Mouse (Mus musculus): ENCODE results near the gene Olfr1183. TPM values are rescaled to one million over a fixed set of nuclear protein-coding genes. Genes with fewer than 3 reads are reported as not detected.
"Not testable (repeated sequence)": the region's sequence is repeated elsewhere in the genome, so short reads cannot be mapped to it uniquely, and the experiment has no call there.

Olfr1183 gene
- not detected in 2 replicates for polyA plus RNA-seq (2016; fragmentation: Nextera tagmentation; extraction: Ambion mirVana)

- not testable (repeated sequence) for H3K4me1 ChIP-seq; H3K9ac ChIP-seq; H3K36me3 ChIP-seq; H3K4me2 ChIP-seq (replicated peaks); H3K27ac ChIP-seq; H3K9me3 ChIP-seq; H3K4me3 ChIP-seq; ATAC-seq (ENCODE audit: low FRiP score, low read depth); H3K27me3 ChIP-seq (replicated peaks)
- 94% methylated on average over 1 of the region's 1 CpGs for WGBS
Observed at GRCm38 (mm10) chr2:88454567-88454966, at the start of gene Olfr1183. TSS of gene Olfr1183 (plus strand) at chr2:88454867.

DNA sequence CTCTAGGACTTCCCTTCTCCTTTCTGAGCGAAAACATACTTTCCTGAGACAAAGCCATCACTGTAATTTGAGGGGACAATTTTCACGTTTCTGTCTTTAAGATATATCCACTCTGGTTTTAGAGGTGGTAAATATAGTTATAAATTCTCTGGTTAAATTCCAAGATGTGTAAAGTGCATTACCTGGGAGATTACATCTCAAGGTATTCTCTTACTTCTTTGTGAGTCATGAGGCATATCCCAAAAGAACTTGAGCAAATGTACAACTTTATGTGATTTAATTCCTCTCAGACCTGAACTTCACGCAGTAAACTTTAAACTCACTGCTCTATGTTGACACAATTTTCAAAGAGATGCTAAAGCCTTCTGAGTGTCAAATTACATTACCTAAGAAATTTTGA, 48.3 kb upstream of the Olfr1183 start, which contains the start of gene Olfr1179:
Gene Olfr1179 (minus strand): TSS at position 101 of the 400 bp plus-strand sequence.
- Histone ChIP-seq H3K27me3 (replicated peaks) (no peaks in the 10 kb centered on the region), H3K4me2 (replicated peaks) (no peak within 1 kb of the TSS), H3K36me3 (no peaks in the 10 kb centered on the region), H3K9me3 (no peaks in the 10 kb centered on the region), H3K27ac (no peak within 1 kb of the TSS), H3K4me1 (no peaks in the 10 kb centered on the region), H3K9ac (no peak within 1 kb of the TSS), H3K4me3 (no peak within 1 kb of the TSS)
- WGBS = 86% methylated on average over 3 of the region's 3 CpGs
- ATAC-seq (ENCODE audit: low FRiP score, low read depth) = no peak

DNA sequence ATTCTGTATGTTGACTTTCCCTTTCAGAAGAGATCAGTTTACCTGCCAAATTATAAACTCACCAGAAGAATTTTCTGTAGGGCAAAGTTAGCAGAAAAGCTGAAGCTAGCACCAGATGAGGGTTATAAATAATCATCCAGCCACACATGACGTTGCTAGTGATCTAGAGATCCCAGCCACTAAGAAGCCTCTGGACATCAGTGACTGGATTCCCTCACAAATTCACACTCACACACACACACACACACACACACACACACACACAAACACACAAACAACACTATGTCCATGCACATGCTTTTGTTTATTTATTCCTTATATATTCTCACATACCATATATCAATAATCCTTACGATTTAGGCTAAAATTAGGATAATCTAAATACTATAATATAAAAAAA, 35.6 kb upstream of the Olfr1183 start, which contains the start of gene Olfr1180:
Gene Olfr1180 (minus strand): TSS at position 101 of the 400 bp plus-strand sequence.
- no peak within 1 kb of the TSS for H3K4me2 ChIP-seq (replicated peaks)
- ATAC-seq (ENCODE audit: low FRiP score, low read depth) = no peak
- no peaks in the 10 kb centered on the region for H3K4me1 ChIP-seq
- no peaks in the 10 kb centered on the region for H3K36me3 ChIP-seq
- 78% methylated on average over 2 of the region's 2 CpGs for WGBS
- no peak within 1 kb of the TSS for H3K4me3 ChIP-seq
- H3K9me3 ChIP-seq = no peaks in the 10 kb centered on the region
- no peak within 1 kb of the TSS for H3K27ac ChIP-seq
- H3K9ac ChIP-seq = no peak within 1 kb of the TSS
- H3K27me3 ChIP-seq (replicated peaks) = no peaks in the 10 kb centered on the region

GRCm38 (mm10) chr2:88426071-88426470, 28.6 kb upstream of the Olfr1183 start, which contains the start of gene Olfr1181:
TSS of gene Olfr1181 (minus strand) at chr2:88426171.
- H3K36me3 ChIP-seq = no peaks in the 10 kb centered on the region
- WGBS = 84% methylated on average over 1 of the region's 1 CpGs

DNA sequence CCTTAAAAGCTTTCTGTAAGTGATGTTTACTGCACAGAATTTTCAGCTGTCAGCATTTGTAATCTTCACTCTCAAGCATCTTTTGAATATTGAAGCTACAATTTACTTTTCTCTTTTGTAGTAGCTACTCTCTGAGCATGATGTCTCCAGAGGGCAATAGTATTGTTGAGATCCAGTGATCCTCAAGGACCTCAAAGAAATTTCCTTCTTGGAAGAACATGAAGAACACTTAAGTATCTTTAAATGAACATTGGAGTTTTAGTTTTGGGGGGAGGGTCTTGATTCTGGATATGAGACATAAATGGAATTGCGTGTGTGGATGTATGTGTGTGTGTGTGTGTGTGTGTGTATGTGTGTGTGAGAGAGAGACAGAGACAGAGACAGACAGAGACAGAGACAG, 5.6 kb upstream of the Olfr1183 start, which contains the start of gene Gm13757:
Gene Gm13757 (minus strand): TSS at position 101 of the 400 bp plus-strand sequence.
- Histone ChIP-seq H3K4me2 (replicated peaks) (no peak within 1 kb of the TSS), H3K4me1 (no peaks in the 10 kb centered on the region), H3K9ac (no peak within 1 kb of the TSS), H3K27me3 (replicated peaks) (no peaks in the 10 kb centered on the region), H3K9me3 (no peaks in the 10 kb centered on the region), H3K36me3 (no peaks in the 10 kb centered on the region), H3K27ac (no peak within 1 kb of the TSS), H3K4me3 (no peak within 1 kb of the TSS)
- 88% methylated on average over 1 of the region's 1 CpGs for WGBS
- ATAC-seq (ENCODE audit: low FRiP score, low read depth) = no peak

More at GRCm38 (mm10) chr2:88426071-88426470, 28.6 kb upstream of the Olfr1183 start, which contains the start of gene Olfr1181:
- no peak within 1 kb of the TSS for H3K4me2 ChIP-seq (replicated peaks)
- no peaks in the 10 kb centered on the region for H3K4me1 ChIP-seq
- no peak within 1 kb of the TSS for H3K27ac ChIP-seq
- no peak for ATAC-seq (ENCODE audit: low FRiP score, low read depth)
- no peaks in the 10 kb centered on the region for H3K9me3 ChIP-seq
- no peaks in the 10 kb centered on the region for H3K27me3 ChIP-seq (replicated peaks)
- no peak within 1 kb of the TSS for H3K9ac ChIP-seq
- no peak within 1 kb of the TSS for H3K4me3 ChIP-seq

GRCm38 (mm10) chr2:88483298-88483697, 28.6 kb downstream of the Olfr1183 start, which contains the start of gene Olfr1184:
TSS of gene Olfr1184 (plus strand) at chr2:88483598.
- 89% methylated on average over 2 of the region's 2 CpGs for WGBS
- ATAC-seq (ENCODE audit: low FRiP score, low read depth) = no peak
- H3K9ac ChIP-seq = no peak within 1 kb of the TSS
- no peaks in the 10 kb centered on the region for H3K9me3 ChIP-seq
- H3K4me2 ChIP-seq (replicated peaks) = no peak within 1 kb of the TSS
- H3K27me3 ChIP-seq (replicated peaks) = no peaks in the 10 kb centered on the region
- no peaks in the 10 kb centered on the region for H3K4me1 ChIP-seq
- H3K27ac ChIP-seq = no peak within 1 kb of the TSS
- H3K36me3 ChIP-seq = no peaks in the 10 kb centered on the region
- no peak within 1 kb of the TSS for H3K4me3 ChIP-seq

DNA sequence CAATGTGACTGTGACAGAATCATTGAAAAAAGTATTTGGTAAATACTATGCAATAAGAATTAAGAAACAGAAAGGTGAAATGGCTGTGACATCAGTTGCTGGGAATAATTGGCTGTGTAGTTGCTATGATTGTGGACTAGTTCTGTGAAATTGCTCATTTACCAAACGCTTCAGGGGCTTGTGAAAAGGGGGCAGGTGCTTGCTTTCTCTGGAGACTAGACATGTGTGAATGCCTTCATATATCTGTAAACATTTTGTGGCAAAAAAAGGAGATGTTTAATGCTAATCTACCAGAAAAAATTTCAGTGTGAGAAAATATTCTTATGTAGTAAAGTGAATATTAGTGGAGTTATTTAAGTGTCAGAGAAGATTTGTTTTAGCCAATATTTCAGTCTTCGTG, 38.4 kb downstream of the Olfr1183 start, which contains the start of gene Olfr1185-ps1:
Gene Olfr1185-ps1 (plus strand): TSS at position 301 of the 400 bp plus-strand sequence.
- H3K27me3 ChIP-seq (replicated peaks) = no peaks in the 10 kb centered on the region
- WGBS = 77% methylated on average over 2 of the region's 2 CpGs
- no peaks in the 10 kb centered on the region for H3K4me1 ChIP-seq
- no peak for ATAC-seq (ENCODE audit: low FRiP score, low read depth)
- no peak within 1 kb of the TSS for H3K4me2 ChIP-seq (replicated peaks)
- no peak within 1 kb of the TSS for H3K9ac ChIP-seq
- H3K27ac ChIP-seq = no peak within 1 kb of the TSS
- no peaks in the 10 kb centered on the region for H3K9me3 ChIP-seq
- no peak within 1 kb of the TSS for H3K4me3 ChIP-seq
- no peaks in the 10 kb centered on the region for H3K36me3 ChIP-seq

DNA sequence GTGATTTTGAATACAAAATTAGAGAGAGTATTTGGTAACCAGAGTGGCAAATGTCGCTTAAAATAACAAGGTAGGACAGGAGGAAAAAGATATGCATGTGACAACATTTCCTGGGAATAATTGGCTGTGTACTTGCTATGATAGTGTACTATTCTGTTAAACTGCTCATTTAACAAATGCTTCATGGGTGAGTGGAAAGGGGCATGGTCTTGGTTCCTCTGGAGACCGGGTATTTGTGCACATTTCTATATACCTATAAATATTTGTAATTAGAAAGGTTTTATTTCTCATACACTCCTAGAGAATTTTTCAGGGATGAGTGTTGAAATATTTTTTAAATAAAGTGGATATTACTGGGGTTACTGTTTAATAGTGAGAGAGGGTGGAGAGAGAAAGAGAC, 63.6 kb downstream of the Olfr1183 start, which contains the start of gene Olfr1186:
Gene Olfr1186 (plus strand): TSS at position 301 of the 400 bp plus-strand sequence.
- H3K4me1 ChIP-seq = no peaks in the 10 kb centered on the region
- no peak within 1 kb of the TSS for H3K27ac ChIP-seq
- no peak within 1 kb of the TSS for H3K4me2 ChIP-seq (replicated peaks)
- no peak within 1 kb of the TSS for H3K4me3 ChIP-seq
- H3K9me3 ChIP-seq = no peaks in the 10 kb centered on the region
- H3K9ac ChIP-seq = no peak within 1 kb of the TSS
- no peaks in the 10 kb centered on the region for H3K36me3 ChIP-seq
- no peak for ATAC-seq (ENCODE audit: low FRiP score, low read depth)
- H3K27me3 ChIP-seq (replicated peaks) = no peaks in the 10 kb centered on the region
- WGBS = 85% methylated on average over 2 of the region's 2 CpGs

Other genes starting within 250 kb of the Olfr1183 start
- not detected in 2 replicates for gene Olfr1170, start 226.5 kb upstream of the Olfr1183 start, polyA plus RNA-seq (2016; fragmentation: Nextera tagmentation; extraction: Ambion mirVana)
- not detected in 2 replicates for gene Olfr1173, start 175.0 kb upstream of the Olfr1183 start, polyA plus RNA-seq (2016; fragmentation: Nextera tagmentation; extraction: Ambion mirVana)
- not detected in 2 replicates for gene Olfr1174-ps, start 139.7 kb upstream of the Olfr1183 start, polyA plus RNA-seq (2016; fragmentation: Nextera tagmentation; extraction: Ambion mirVana)
- gene Olfr1175-ps, start 127.7 kb upstream of the Olfr1183 start, polyA plus RNA-seq (2016; fragmentation: Nextera tagmentation; extraction: Ambion mirVana) = not detected in 2 replicates
- gene Olfr1176, start 118.1 kb upstream of the Olfr1183 start, polyA plus RNA-seq (2016; fragmentation: Nextera tagmentation; extraction: Ambion mirVana) = not detected in 2 replicates
- gene Olfr1177-ps, start 108.4 kb upstream of the Olfr1183 start, polyA plus RNA-seq (2016; fragmentation: Nextera tagmentation; extraction: Ambion mirVana) = not detected in 2 replicates
- gene Olfr1178, start 67.8 kb upstream of the Olfr1183 start, polyA plus RNA-seq (2016; fragmentation: Nextera tagmentation; extraction: Ambion mirVana) = not detected in 2 replicates
- gene Olfr1179, start 48.4 kb upstream of the Olfr1183 start, polyA plus RNA-seq (2016; fragmentation: Nextera tagmentation; extraction: Ambion mirVana) = not detected in 2 replicates
- gene Olfr1180, start 35.7 kb upstream of the Olfr1183 start, polyA plus RNA-seq (2016; fragmentation: Nextera tagmentation; extraction: Ambion mirVana) = not detected in 2 replicates
- gene Olfr1181, start 28.7 kb upstream of the Olfr1183 start, polyA plus RNA-seq (2016; fragmentation: Nextera tagmentation; extraction: Ambion mirVana) = not detected in 2 replicates
- gene Gm13757, start 5.7 kb upstream of the Olfr1183 start, polyA plus RNA-seq (2016; fragmentation: Nextera tagmentation; extraction: Ambion mirVana) = not detected in 2 replicates
- gene Olfr1184, start 28.7 kb downstream of the Olfr1183 start, polyA plus RNA-seq (2016; fragmentation: Nextera tagmentation; extraction: Ambion mirVana) = not detected in 2 replicates
- gene Olfr1185-ps1, start 38.5 kb downstream of the Olfr1183 start, polyA plus RNA-seq (2016; fragmentation: Nextera tagmentation; extraction: Ambion mirVana) = not detected in 2 replicates
- not detected in 2 replicates for gene Olfr1186, start 63.7 kb downstream of the Olfr1183 start, polyA plus RNA-seq (2016; fragmentation: Nextera tagmentation; extraction: Ambion mirVana)
- gene Olfr1188, start 102.1 kb downstream of the Olfr1183 start, polyA plus RNA-seq (2016; fragmentation: Nextera tagmentation; extraction: Ambion mirVana) = not detected in 2 replicates
- not detected in 2 replicates for gene Olfr1189, start 131.6 kb downstream of the Olfr1183 start, polyA plus RNA-seq (2016; fragmentation: Nextera tagmentation; extraction: Ambion mirVana)
- not detected in 2 replicates for gene Olfr1191-ps1, start 185.7 kb downstream of the Olfr1183 start, polyA plus RNA-seq (2016; fragmentation: Nextera tagmentation; extraction: Ambion mirVana)
- not detected in 2 replicates for gene Olfr1192-ps1, start 193.6 kb downstream of the Olfr1183 start, polyA plus RNA-seq (2016; fragmentation: Nextera tagmentation; extraction: Ambion mirVana)
- not detected in 2 replicates for gene Olfr1193, start 220.8 kb downstream of the Olfr1183 start, polyA plus RNA-seq (2016; fragmentation: Nextera tagmentation; extraction: Ambion mirVana)
- gene Olfr1195, start 234.3 kb downstream of the Olfr1183 start, polyA plus RNA-seq (2016; fragmentation: Nextera tagmentation; extraction: Ambion mirVana) = not detected in 2 replicates
- not detected in 2 replicates for gene Olfr1196, start 249.7 kb downstream of the Olfr1183 start, polyA plus RNA-seq (2016; fragmentation: Nextera tagmentation; extraction: Ambion mirVana)